Mouse (Mus musculus): ENCODE results near the gene Cryba1.

- TF ChIP-seq CTCF (IDR thresholded peaks at IDR 0.05; ENCODE audit: borderline replicate concordance, insufficient read depth, low read depth, low read length) (no peak), POLR2A (IDR thresholded peaks at IDR 0.05; ENCODE audit: borderline replicate concordance, insufficient read depth, low read length) (no peak)
Measured at GRCm38 (mm10) chr11:77765459-77765777, 40.3 kb upstream of the Cryba1 start.

Data from cerebellum, adult 2 months (tissue).